In genomic region chr10:95725349-95725748, GRCm38 (mm10) we compare ENCODE assay signal across 14 mouse cellular contexts. TPM values are rescaled to one million over a fixed set of nuclear protein-coding genes. Genes with fewer than 3 reads are reported as not detected.
DNase-seq lines count a peak whose midpoint lies in the region; ATAC-seq lines count a peak whose summit lies in the region.
"Had no signal": no experiment of that assay in that cellular context is flagged by ENCODE, and none has a peak within 500 bp of the region (broad histone marks: within the 10 kb centered on the region; RNA-seq: fewer than 3 reads in every experiment).

No protein-coding gene starts in this region.

- H3K27me3 ChIP-seq in hindbrain, embryonic 15.5 days: no peaks in the 10 kb centered on the region
- no peaks in the 10 kb centered on the region for H3K27me3 ChIP-seq in hindbrain, embryonic 10.5 days (ENCODE audit: insufficient read depth, poor library complexity, severe bottlenecking)
- no peaks in the 10 kb centered on the region for H3K27me3 ChIP-seq in midbrain, embryonic 15.5 days (replicated peaks)
- no peaks in the 10 kb centered on the region for H3K27me3 ChIP-seq in midbrain, embryonic 14.5 days (ENCODE audit: control insufficient read depth, insufficient read depth, low read length)
- H3K27me3 ChIP-seq: hindbrain, embryonic 12.5 days; neural tube, embryonic 12.5 days had no signal

- no peak for ATAC-seq in hindbrain, embryonic 15.5 days (ENCODE audit: low FRiP score, low read depth)
- 0 out of 2 replicates have a peak, but pooled peaks have one; percentile 24 for ATAC-seq in midbrain, embryonic 15.5 days (replicated peaks)
- no peak for ATAC-seq in midbrain, embryonic 14.5 days (ENCODE audit: low FRiP score, low TSS enrichment)

- H3K27ac ChIP-seq in hindbrain, embryonic 15.5 days (replicated peaks): peak overlapping the region; percentile 56
- no peak overlapping the region for H3K27ac ChIP-seq in hindbrain, embryonic 10.5 days
- H3K27ac ChIP-seq in midbrain, embryonic 15.5 days: no peak overlapping the region
- no peak overlapping the region for H3K27ac ChIP-seq in midbrain, embryonic 14.5 days (replicated peaks; ENCODE audit: low read depth, low read length)
- H3K27ac ChIP-seq: hindbrain, embryonic 12.5 days; neural tube, embryonic 12.5 days had no signal

- H3K4me3 ChIP-seq in hindbrain, embryonic 15.5 days: no peak overlapping the region
- no peak overlapping the region for H3K4me3 ChIP-seq in hindbrain, embryonic 10.5 days
- no peak overlapping the region for H3K4me3 ChIP-seq in midbrain, embryonic 15.5 days
- no peak overlapping the region for H3K4me3 ChIP-seq in midbrain, embryonic 14.5 days (replicated peaks; ENCODE audit: low read depth, low read length)
- H3K4me3 ChIP-seq: hindbrain, embryonic 12.5 days; neural tube, embryonic 12.5 days had no signal

- H3K36me3 ChIP-seq in hindbrain, embryonic 15.5 days: no peaks in the 10 kb centered on the region
- H3K36me3 ChIP-seq in hindbrain, embryonic 10.5 days: no peaks in the 10 kb centered on the region
- no peaks in the 10 kb centered on the region for H3K36me3 ChIP-seq in midbrain, embryonic 15.5 days (replicated peaks)
- no peaks in the 10 kb centered on the region for H3K36me3 ChIP-seq in midbrain, embryonic 14.5 days (ENCODE audit: control insufficient read depth, insufficient read depth, low read length)
- H3K36me3 ChIP-seq: hindbrain, embryonic 12.5 days; neural tube, embryonic 12.5 days had no signal

- peak; percentile 8 to 10 for DNase-seq in cerebellum, postnatal 10 days
- no peak for DNase-seq in cerebellum, adult 9-10 months
- DNase-seq in hindbrain, embryonic 10.5 days (ENCODE audit: low spot score): no peak
- DNase-seq in midbrain, embryonic 14.5 days: no peak
- no peak for DNase-seq in lung, postnatal 14 days
- DNase-seq in lung, postnatal 25 days (ENCODE audit: low spot score): no peak
- DNase-seq: retina, postnatal 1 day had no signal

- WGBS in hindbrain, embryonic 15.5 days: 86% methylated on average over 5 of the region's 5 CpGs
- 86% methylated on average over 5 of the region's 5 CpGs for WGBS in hindbrain, embryonic 10.5 days
- 80% methylated on average over 5 of the region's 5 CpGs for WGBS in midbrain, embryonic 15.5 days
- 79% methylated on average over 5 of the region's 5 CpGs for WGBS in midbrain, embryonic 14.5 days

- no peaks in the 10 kb centered on the region for H3K9me3 ChIP-seq in hindbrain, embryonic 15.5 days
- no peaks in the 10 kb centered on the region for H3K9me3 ChIP-seq in hindbrain, embryonic 10.5 days
- no peaks in the 10 kb centered on the region for H3K9me3 ChIP-seq in midbrain, embryonic 15.5 days
- H3K9me3 ChIP-seq in midbrain, embryonic 14.5 days (ENCODE audit: control insufficient read depth, low read length): no peaks in the 10 kb centered on the region
- H3K9me3 ChIP-seq: hindbrain, embryonic 12.5 days; neural tube, embryonic 12.5 days had no signal

- peaks cover 11% of the 10 kb centered on the region; the same call in 1 of the 2 replicates for H3K4me1 ChIP-seq in hindbrain, embryonic 15.5 days (replicated peaks)
- H3K4me1 ChIP-seq in hindbrain, embryonic 10.5 days (replicated peaks): peaks cover 22% of the 10 kb centered on the region
- H3K4me1 ChIP-seq in midbrain, embryonic 15.5 days: no peaks in the 10 kb centered on the region
- 0 out of 2 replicates have a peak, but pooled peaks cover 6% of the 10 kb centered on the region for H3K4me1 ChIP-seq in midbrain, embryonic 14.5 days (ENCODE audit: control insufficient read depth, insufficient read depth, low read length)

- H3K4me2 ChIP-seq in hindbrain, embryonic 15.5 days: no peak overlapping the region
- no peak overlapping the region for H3K4me2 ChIP-seq in midbrain, embryonic 15.5 days
- no peak overlapping the region for H3K4me2 ChIP-seq in midbrain, embryonic 14.5 days (ENCODE audit: low read length)
- H3K4me2 ChIP-seq: hindbrain, embryonic 12.5 days; neural tube, embryonic 12.5 days had no signal

- H3K9ac ChIP-seq in hindbrain, embryonic 15.5 days: no peak overlapping the region
- no peak overlapping the region for H3K9ac ChIP-seq in midbrain, embryonic 15.5 days
- no peak overlapping the region for H3K9ac ChIP-seq in midbrain, embryonic 14.5 days (replicated peaks; ENCODE audit: low read length)
- H3K9ac ChIP-seq: hindbrain, embryonic 12.5 days; neural tube, embryonic 12.5 days had no signal

RNA-seq across cellular contexts. Expression of gene Anapc15-ps, which starts 52.1 kb away (rescaled TPM):
- polyA plus RNA-seq in hindbrain, embryonic 15.5 days (2015; fragmentation: Nextera tagmentation; extraction: Ambion mirVana): not detected in 2 replicates
- not detected in 2 replicates for polyA plus RNA-seq in hindbrain, embryonic 10.5 days (2016; fragmentation: Nextera tagmentation; extraction: Ambion mirVana)
- polyA plus RNA-seq in midbrain, embryonic 15.5 days (2015; fragmentation: Nextera tagmentation; extraction: Ambion mirVana): 0.52 TPM in 1 of 2 replicates, not detected in the other
- polyA plus RNA-seq in midbrain, embryonic 14.5 days (2014; fragmentation: Nextera tagmentation; extraction: Ambion mirVana): not detected in 2 replicates
- polyA plus RNA-seq: cortical plate, adult 2 months; gonadal fat pad, adult 2 months; hindbrain, embryonic 12.5 days; midbrain, postnatal 0 days; neural tube, embryonic 12.5 days had no signal

Comparison
In these comparisons a context has a peak if more than half of its experiments do, and no peak if none do; other contexts are left out.
1. DNase-seq: peak in cerebellum, postnatal 10 days (2 of 2); none in cerebellum, adult 9-10 months (single experiment), hindbrain, embryonic 10.5 days (single experiment), midbrain, embryonic 14.5 days (single experiment), lung, postnatal 14 days (single experiment) and lung, postnatal 25 days (single experiment).